Mouse (Mus musculus) ES-Bruce4 (cell line): ENCODE data around the gene Fars2.

Experiments
- CTCF ChIP-seq: IDR thresholded peaks from one replicate; pipeline ENCODE4 v1.8.1; 2011; ENCODE audit warnings: low read depth, low read length
- EP300 ChIP-seq: IDR thresholded peaks from 2 replicates; pipeline ENCODE4 v1.6.1; 2011; ENCODE audit warnings: low read depth, low read length; ENCODE audit not compliant: insufficient read depth
- POLR2A ChIP-seq: IDR thresholded peaks from one replicate; pipeline ENCODE4 v1.8.1; 2011; ENCODE audit warnings: low read length; ENCODE audit not compliant: insufficient read depth

- TF ChIP-seq CTCF, result no peak
- TF ChIP-seq POLR2A, result no peak
- TF ChIP-seq EP300, result no peak
Observed at GRCm38 (mm10) chr13:36084701-36085100, 32.5 kb upstream of the Fars2 start.
